Mouse (Mus musculus) limb, embryonic 15.5 days (tissue): ENCODE data around the gene Mipol1. TPM values are rescaled to one million over a fixed set of nuclear protein-coding genes. Genes with fewer than 3 reads are reported as not detected.
"Not testable (repeated sequence)": the region's sequence is repeated elsewhere in the genome, so short reads cannot be mapped to it uniquely, and the experiment has no call there.

ENCODE experiments used
- ATAC-seq: fragments of 200-750 bp; cut with Nextera tagmentation; 2 replicates; pipeline ENCODE4 v1.8.0; 2017; ENCODE audit warnings: low read depth, moderate TSS enrichment; ENCODE audit not compliant: insufficient number of reproducible peaks, low FRiP score, low TSS enrichment
- H3K27ac ChIP-seq: fragments of 300-500 bp; sonication (generic); 2 replicates; pipeline ENCODE4 v1.5.1; 2015; ENCODE audit warnings: moderate library complexity, mild to moderate bottlenecking, inconsistent platforms
- H3K27me3 ChIP-seq: fragments of 300-500 bp; sonication (generic); 2 replicates; pipeline ENCODE4 v1.6.1; 2015; ENCODE audit warnings: inconsistent platforms
- H3K36me3 ChIP-seq: fragments of 300-500 bp; sonication (generic); 2 replicates; pipeline ENCODE4 v1.6.1; 2015; ENCODE audit warnings: inconsistent platforms
- H3K4me1 ChIP-seq: fragments of 300-500 bp; sonication (generic); 2 replicates; pipeline ENCODE4 v1.6.1; 2015; ENCODE audit warnings: inconsistent platforms
- H3K4me2 ChIP-seq: fragments of 300-500 bp; sonication (generic); 2 replicates; pipeline ENCODE4 v1.6.1; 2015; ENCODE audit warnings: mild to moderate bottlenecking, inconsistent platforms
- H3K4me3 ChIP-seq: fragments of 300-500 bp; sonication (generic); 2 replicates; pipeline ENCODE4 v1.5.1; 2015; ENCODE audit warnings: mild to moderate bottlenecking, inconsistent platforms
- H3K9ac ChIP-seq: fragments of 300-500 bp; sonication (generic); 2 replicates; pipeline ENCODE4 v1.6.1; 2015; ENCODE audit warnings: inconsistent platforms
- H3K9me3 ChIP-seq: fragments of 300-500 bp; sonication (generic); 2 replicates; pipeline ENCODE4 v1.6.1; 2016; ENCODE audit warnings: inconsistent platforms
- WGBS: fragments of 180-500 bp; shearing (Covaris S2); methylation state at CpG from one replicate; pipeline ENCODE4 v1.1.7; 2015; 5-methylcytosine and 5-hydroxymethylcytosine counted together
- polyA plus RNA-seq: library from polyadenylated mRNA; unstranded; fragments of >200 nt; fragmentation: Nextera tagmentation; extraction: Ambion mirVana; gene quantifications from 2 replicates; pipeline ENCODE4 v1.2.1, GENCODE M21; 2015

Gene Mipol1
- polyA plus RNA-seq, 1 experiment from 2014 or later = 9.1 TPM

DNA sequence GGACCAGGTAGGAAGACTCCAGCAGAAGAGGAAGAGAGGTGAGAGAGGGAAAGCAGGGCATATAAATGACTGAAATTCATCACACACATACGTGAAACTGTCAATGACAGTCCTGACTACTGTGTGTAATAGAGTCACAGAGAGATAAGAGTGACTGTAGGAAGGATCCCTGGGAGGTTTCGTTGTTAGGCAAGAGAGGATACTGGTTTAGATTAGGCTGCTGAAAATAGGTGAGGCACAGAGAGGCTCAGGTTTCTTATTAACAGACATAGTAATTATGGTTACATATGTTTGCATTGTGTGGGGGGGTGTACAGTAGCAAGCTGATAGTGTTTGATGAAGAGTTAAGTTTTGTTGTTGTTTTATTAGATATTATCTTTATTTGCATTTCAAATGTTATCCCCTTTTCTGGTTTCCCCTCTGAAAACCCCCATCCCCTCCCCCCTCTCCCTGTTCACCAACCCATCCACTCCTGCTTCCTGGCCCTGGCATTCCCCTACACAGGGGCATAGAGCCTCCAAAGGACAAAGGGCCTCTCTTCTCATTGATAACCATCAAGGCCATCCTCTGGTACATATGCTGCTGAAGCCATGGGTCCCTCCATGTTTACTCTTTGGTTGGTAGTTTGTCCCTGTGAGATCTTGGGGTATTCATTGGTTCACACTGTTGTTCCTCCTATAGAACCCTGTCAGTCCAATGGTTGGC is 157.5 kb downstream of the Mipol1 start:
- H3K9ac ChIP-seq = no peak overlapping the region
- H3K36me3 ChIP-seq = no peaks in the 10 kb centered on the region
- no peak overlapping the region for H3K4me3 ChIP-seq
- no peaks in the 10 kb centered on the region for H3K4me1 ChIP-seq
- no peaks in the 10 kb centered on the region for H3K27me3 ChIP-seq
- no peak for ATAC-seq
- no peak overlapping the region for H3K4me2 ChIP-seq
- WGBS = 75% methylated on average over 2 of the region's 2 CpGs
- no peaks in the 10 kb centered on the region for H3K9me3 ChIP-seq
- H3K27ac ChIP-seq = no peak overlapping the region

DNA sequence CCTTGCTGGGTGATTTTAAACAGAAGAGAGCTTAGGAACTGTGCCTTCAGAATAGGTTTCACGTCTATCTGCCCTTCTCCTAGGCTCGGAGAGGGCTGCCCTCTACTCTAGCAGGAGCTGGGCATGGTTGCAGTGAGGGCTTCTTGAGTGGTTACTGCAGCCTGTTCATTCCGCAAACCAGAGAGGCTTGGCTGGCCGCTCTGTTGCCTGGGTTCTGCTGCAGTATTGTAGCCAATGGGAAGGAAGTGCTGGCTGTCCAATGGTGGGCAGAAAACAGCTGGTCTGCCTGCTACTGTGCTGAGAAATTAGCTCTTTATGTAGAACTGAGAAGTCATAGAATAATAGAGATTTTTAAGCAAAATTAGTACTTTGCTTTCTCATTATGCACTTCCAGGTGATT is 169.3 kb downstream of the Mipol1 start:
- Histone ChIP-seq H3K4me1 (no peaks in the 10 kb centered on the region), H3K27ac (no peak overlapping the region), H3K4me3 (no peak overlapping the region), H3K9ac (no peak overlapping the region), H3K9me3 (no peaks in the 10 kb centered on the region), H3K27me3 (no peaks in the 10 kb centered on the region), H3K36me3 (no peaks in the 10 kb centered on the region), H3K4me2 (no peak overlapping the region)
- WGBS = 71% methylated on average over 4 of the region's 4 CpGs
- ATAC-seq = no peak

DNA sequence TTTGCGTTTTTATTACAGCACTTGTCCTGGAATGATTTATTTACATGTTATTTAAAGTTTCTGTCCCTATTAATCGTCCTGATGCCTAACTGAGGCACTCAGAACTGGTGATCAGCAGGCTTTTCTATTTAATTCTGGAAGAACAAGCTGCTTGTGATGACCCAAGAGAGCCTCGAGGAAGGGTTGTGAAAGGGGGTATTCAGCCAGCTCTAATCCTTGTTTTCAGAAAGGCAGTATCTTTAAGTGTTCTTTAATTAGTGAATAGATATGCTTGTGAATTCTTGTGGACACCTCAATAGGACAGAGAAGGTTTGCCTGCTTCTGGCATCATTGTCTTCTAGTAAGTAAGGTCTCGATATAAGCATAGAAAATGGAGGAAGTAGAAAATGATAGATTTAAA is 170.0 kb downstream of the Mipol1 start:
- no peak overlapping the region for H3K27ac ChIP-seq
- no peak overlapping the region for H3K4me3 ChIP-seq
- no peak overlapping the region for H3K9ac ChIP-seq
- no peak for ATAC-seq
- no peaks in the 10 kb centered on the region for H3K4me1 ChIP-seq
- 58% methylated on average over 4 of the region's 4 CpGs for WGBS
- H3K4me2 ChIP-seq = no peak overlapping the region
- no peaks in the 10 kb centered on the region for H3K9me3 ChIP-seq
- no peaks in the 10 kb centered on the region for H3K27me3 ChIP-seq
- no peaks in the 10 kb centered on the region for H3K36me3 ChIP-seq

DNA sequence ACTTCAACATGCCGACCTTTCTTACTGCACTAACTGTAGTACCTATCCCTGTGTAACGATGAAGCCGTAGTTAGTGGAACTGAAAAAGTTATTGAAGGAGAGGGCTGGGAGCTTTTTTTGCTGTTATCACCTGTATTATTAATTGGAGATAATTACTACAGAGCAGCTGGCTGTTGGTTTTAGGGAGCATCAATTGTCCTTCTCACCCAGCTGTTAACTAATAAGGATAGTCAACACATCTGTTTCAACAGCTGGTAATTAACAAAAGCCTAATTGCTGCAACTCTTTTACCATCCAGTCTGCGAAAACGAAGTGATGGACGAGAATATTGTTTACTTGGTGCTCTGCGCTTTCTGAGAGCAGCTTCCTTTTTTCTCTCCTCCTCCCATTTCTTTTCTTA is 170.9 kb downstream of the Mipol1 start:
- no peak for ATAC-seq
- 50% methylated on average over 7 of the region's 7 CpGs for WGBS
- no peaks in the 10 kb centered on the region for H3K27me3 ChIP-seq

DNA sequence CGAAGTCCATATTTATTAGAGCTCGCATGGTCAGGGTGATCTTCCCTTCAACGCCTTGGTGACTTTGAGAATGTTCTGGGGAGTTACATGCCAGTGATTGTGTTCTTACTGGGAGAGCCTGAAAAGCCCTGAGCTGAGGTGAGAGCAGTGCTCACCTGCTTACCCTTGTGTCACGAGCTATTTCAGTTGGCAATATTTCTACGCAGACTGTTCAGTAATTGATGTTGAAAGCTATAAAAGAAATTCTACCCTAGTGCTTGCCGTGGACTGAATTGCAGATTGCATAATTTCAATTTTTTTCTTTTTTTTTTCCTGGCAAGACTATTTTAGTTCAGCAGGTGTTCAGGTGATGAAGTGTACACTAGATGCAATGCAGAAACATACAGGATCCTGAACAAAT is 172.1 kb downstream of the Mipol1 start:
- no peak for ATAC-seq
- WGBS = 64% methylated on average over 6 of the region's 6 CpGs

More for the DNA sequence above, 170.9 kb downstream of the Mipol1 start:
- H3K27ac ChIP-seq = no peak overlapping the region
- no peak overlapping the region for H3K4me3 ChIP-seq
- H3K4me1 ChIP-seq = no peaks in the 10 kb centered on the region
- H3K36me3 ChIP-seq = no peaks in the 10 kb centered on the region
- no peaks in the 10 kb centered on the region for H3K9me3 ChIP-seq
- no peak overlapping the region for H3K9ac ChIP-seq
- no peak overlapping the region for H3K4me2 ChIP-seq

DNA sequence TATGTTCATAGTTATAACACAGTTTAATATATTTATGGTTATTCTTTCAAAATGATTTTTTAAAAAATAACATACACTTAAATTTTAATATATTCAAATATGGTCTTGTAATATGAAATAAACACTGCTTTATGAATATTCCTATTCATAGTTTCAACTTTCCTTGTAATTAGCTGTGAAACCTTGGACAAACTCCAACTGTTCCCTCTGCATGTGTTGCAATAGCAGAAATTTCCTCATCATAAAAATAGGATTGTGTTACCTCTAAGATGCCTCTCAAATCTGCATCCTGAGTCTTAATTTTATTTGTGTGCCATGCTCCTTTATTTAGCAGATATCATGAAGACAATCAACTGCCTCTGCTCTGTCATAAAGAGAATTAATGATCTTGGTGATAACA is 179.7 kb downstream of the Mipol1 start:
- no peaks in the 10 kb centered on the region for H3K36me3 ChIP-seq
- no peak overlapping the region for H3K4me2 ChIP-seq
- H3K9me3 ChIP-seq = no peaks in the 10 kb centered on the region
- H3K27me3 ChIP-seq = no peaks in the 10 kb centered on the region
- H3K9ac ChIP-seq = no peak overlapping the region
- H3K4me3 ChIP-seq = no peak overlapping the region
- no peaks in the 10 kb centered on the region for H3K4me1 ChIP-seq
- no peak overlapping the region for H3K27ac ChIP-seq
- ATAC-seq = no peak

More for the DNA sequence above, 172.1 kb downstream of the Mipol1 start:
- H3K27ac ChIP-seq = no peak overlapping the region
- no peak overlapping the region for H3K9ac ChIP-seq
- H3K9me3 ChIP-seq = no peaks in the 10 kb centered on the region
- no peaks in the 10 kb centered on the region for H3K27me3 ChIP-seq
- H3K4me2 ChIP-seq = no peak overlapping the region
- no peak overlapping the region for H3K4me3 ChIP-seq
- no peaks in the 10 kb centered on the region for H3K4me1 ChIP-seq
- H3K36me3 ChIP-seq = no peaks in the 10 kb centered on the region

DNA sequence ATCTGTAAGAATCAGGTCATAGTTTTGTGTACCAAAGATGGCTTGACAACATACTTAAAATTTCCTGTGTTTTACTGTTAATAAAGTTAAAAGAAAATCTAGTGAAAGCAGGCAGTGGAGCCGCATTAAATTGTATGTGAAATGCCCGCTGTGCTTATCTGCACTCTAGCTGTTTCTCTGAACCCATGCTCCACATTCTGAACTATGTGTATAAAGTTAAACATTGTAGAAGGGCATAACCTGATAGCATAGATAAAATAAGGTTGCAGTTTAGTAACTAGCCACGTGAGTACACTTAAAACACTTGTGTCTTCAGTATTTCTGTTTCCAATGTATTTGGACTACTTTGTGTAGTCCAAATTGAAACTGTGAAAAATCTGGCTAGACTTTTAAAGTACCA is 183.6 kb downstream of the Mipol1 start:
- Histone ChIP-seq H3K4me2 (no peak overlapping the region), H3K4me3 (no peak overlapping the region), H3K9me3 (no peaks in the 10 kb centered on the region), H3K9ac (no peak overlapping the region), H3K27ac (no peak overlapping the region), H3K36me3 (no peaks in the 10 kb centered on the region), H3K4me1 (no peaks in the 10 kb centered on the region), H3K27me3 (no peaks in the 10 kb centered on the region)
- WGBS = 64% methylated on average over 3 of the region's 3 CpGs
- no peak for ATAC-seq

DNA sequence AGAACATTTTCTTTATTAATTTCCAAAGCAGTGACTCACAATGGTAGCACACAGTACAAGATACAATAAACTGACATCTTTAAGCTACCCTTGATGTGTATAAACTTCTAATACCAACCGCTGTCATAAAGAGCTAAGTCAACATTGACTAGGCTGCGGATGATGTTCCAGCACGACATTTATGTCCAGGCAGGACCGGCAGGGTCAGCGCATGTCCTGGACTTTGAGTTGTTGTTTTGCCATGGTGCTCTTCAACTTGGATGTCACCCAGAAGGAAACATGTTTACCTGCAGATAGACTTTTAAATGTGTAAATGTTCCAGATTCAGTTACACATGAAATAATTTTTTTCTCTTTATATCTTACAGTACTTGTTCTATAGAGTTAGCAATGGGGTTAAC is 194.7 kb downstream of the Mipol1 start:
- Histone ChIP-seq H3K27me3 (no peaks in the 10 kb centered on the region), H3K9ac (no peak overlapping the region), H3K4me2 (no peak overlapping the region), H3K4me1 (no peaks in the 10 kb centered on the region), H3K36me3 (no peaks in the 10 kb centered on the region), H3K27ac (no peak overlapping the region), H3K4me3 (no peak overlapping the region), H3K9me3 (no peaks in the 10 kb centered on the region)
- ATAC-seq = no peak
- 93% methylated on average over 5 of the region's 5 CpGs for WGBS

DNA sequence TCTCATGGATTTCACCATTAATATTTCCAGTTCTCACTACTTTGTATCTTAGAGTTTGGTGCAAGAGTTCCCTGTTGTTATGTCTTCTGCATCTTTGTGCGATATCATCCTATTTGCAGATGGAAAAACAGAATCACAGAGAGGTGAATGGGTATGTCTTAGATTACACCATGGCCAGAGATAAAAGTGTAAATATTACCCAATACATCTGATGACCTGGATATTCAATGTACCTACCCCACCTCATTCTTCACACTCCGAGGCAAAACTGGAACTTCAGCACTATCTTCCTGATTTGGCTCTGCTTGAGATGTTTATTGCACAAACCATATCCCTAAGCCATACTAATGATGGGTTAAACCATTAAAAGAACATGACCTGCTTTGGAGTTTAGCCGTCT is 198.0 kb downstream of the Mipol1 start:
- H3K9ac ChIP-seq = no peak overlapping the region
- no peak overlapping the region for H3K27ac ChIP-seq
- H3K4me2 ChIP-seq = no peak overlapping the region
- 72% methylated on average over 3 of the region's 3 CpGs for WGBS
- H3K9me3 ChIP-seq = no peaks in the 10 kb centered on the region
- H3K4me3 ChIP-seq = no peak overlapping the region
- ATAC-seq = no peak
- H3K27me3 ChIP-seq = no peaks in the 10 kb centered on the region
- H3K4me1 ChIP-seq = no peaks in the 10 kb centered on the region
- no peaks in the 10 kb centered on the region for H3K36me3 ChIP-seq

DNA sequence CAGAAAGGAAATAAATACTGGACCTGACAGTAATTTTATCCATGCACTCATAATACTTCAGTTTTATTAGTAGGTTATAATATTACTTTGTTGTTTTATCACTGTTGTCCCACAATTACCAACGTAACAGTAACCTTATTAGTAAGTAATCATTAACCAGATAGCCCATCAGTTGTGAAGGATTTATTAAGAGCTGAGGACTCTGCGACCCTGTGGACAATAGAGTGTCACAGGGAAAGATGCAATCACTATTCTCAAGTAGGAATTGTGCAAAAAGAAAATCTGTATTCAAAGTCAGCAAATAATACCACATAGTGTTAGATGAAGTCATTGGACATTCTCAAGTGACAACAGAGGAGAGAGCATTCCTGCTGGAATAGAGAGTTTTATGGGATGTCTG is 198.5 kb downstream of the Mipol1 start:
- no peaks in the 10 kb centered on the region for H3K36me3 ChIP-seq
- H3K27me3 ChIP-seq = no peaks in the 10 kb centered on the region
- no peak overlapping the region for H3K27ac ChIP-seq
- H3K4me2 ChIP-seq = no peak overlapping the region
- ATAC-seq = no peak
- H3K9me3 ChIP-seq = no peaks in the 10 kb centered on the region
- H3K9ac ChIP-seq = no peak overlapping the region
- no peaks in the 10 kb centered on the region for H3K4me1 ChIP-seq
- H3K4me3 ChIP-seq = no peak overlapping the region
- WGBS = 70% methylated on average over 2 of the region's 2 CpGs

DNA sequence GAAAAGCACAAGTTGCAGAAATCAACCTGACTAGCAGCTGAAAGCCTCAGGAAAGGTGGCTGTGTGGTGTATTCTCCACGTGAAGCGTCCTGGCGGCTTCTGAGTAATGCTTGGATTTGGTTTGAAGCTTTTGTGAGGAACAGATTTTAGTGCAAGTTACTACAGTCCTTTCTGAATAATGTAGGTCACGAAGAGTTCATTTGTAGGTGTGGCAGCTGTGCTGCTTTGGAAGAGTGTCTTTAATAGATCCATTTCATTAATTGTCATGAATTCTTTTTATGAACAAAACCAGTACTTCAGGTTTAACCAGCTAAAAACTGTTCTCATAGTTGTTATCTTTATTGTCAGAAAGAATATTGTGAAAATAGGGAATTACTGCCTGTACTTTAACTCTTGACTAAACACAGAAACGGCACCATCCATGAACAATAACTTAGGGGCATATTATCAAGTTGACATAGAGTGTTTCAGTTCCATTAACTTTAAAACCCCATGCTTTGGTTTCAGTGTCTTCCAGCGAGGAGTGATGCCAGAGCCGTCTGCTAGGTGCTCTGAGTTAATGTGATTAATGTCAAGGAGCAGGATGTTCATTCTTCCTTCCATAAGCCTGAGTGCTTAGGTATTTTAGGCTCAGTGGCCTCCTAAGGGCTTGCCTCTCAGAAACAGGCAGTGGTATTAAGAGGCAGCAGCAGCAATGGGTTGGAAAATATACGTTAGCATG is 206.9 kb downstream of the Mipol1 start:
- WGBS = 56% methylated on average over 8 of the region's 8 CpGs
- not testable (repeated sequence) for H3K4me2 ChIP-seq, H3K9ac ChIP-seq, H3K36me3 ChIP-seq, H3K27me3 ChIP-seq, H3K9me3 ChIP-seq, H3K27ac ChIP-seq, ATAC-seq, H3K4me1 ChIP-seq, H3K4me3 ChIP-seq

DNA sequence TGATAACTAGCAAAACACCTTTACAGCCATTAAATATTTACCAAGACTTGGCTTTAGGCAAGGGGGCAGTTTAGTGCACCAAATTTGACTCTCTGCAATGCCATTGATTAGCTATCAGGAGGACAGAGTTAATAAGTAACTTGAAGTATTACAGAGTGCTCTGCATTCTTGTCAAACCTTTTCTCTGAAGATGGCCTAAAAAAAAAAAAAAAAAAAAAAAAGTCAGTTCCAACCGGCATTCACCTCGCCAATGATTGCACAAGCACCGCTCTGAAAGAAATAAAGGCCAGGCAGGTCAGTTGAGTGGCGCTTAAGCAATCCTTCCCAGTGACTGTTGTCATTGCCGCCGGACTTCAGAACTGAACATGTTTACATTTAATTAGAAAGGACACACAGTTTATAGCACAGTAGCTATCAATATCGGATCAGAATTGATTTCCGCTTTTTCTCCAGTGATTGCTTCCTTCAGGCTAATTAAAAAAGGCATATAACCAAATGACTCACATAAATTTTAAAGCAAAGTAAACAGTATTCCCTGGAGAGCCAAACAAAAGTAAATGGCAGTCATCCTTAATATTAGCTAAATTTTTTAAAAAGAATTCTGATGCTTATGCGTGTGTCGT is 214.2 kb downstream of the Mipol1 start:
- H3K36me3 ChIP-seq = no peaks in the 10 kb centered on the region

More for the DNA sequence above, 214.2 kb downstream of the Mipol1 start:
- H3K27me3 ChIP-seq = no peaks in the 10 kb centered on the region
- no peak overlapping the region for H3K4me2 ChIP-seq
- no peak overlapping the region for H3K27ac ChIP-seq
- H3K9ac ChIP-seq = no peak overlapping the region
- WGBS = 77% methylated on average over 10 of the region's 10 CpGs
- no peak overlapping the region for H3K4me3 ChIP-seq
- H3K4me1 ChIP-seq = no peaks in the 10 kb centered on the region
- no peaks in the 10 kb centered on the region for H3K9me3 ChIP-seq
- no peak for ATAC-seq
